Mouse (Mus musculus) stomach, embryonic 14.5 days (tissue): Measurements from ENCODE around the gene Rbp1. TPM values are rescaled to one million over a fixed set of nuclear protein-coding genes. Genes with fewer than 3 reads are reported as not detected.

Experiments
- ATAC-seq: fragments of 200-750 bp; cut with Nextera tagmentation; 2 replicates; pipeline ENCODE4 v1.8.0; 2017; ENCODE audit warnings: low read depth, moderate TSS enrichment; ENCODE audit not compliant: insufficient number of reproducible peaks, insufficient read depth, low FRiP score
- H3K27ac ChIP-seq: fragments of 300-500 bp; sonication (generic); 2 replicates; pipeline ENCODE4 v1.5.1; 2014; ENCODE audit warnings: mild to moderate bottlenecking, low read length, moderate library complexity, mixed read lengths
- H3K27me3 ChIP-seq: fragments of 300-500 bp; sonication (generic); 2 replicates; pipeline ENCODE4 v1.6.1; 2014; ENCODE audit warnings: low read length, control low read depth, mixed read lengths; ENCODE audit not compliant: control insufficient read depth, insufficient read depth
- H3K36me3 ChIP-seq: fragments of 300-500 bp; sonication (generic); 2 replicates; pipeline ENCODE4 v1.6.1; 2014; ENCODE audit warnings: mild to moderate bottlenecking, control low read depth, low read length, moderate library complexity, mixed read lengths; ENCODE audit not compliant: control insufficient read depth, insufficient read depth
- H3K4me1 ChIP-seq: fragments of 300-500 bp; sonication (generic); 2 replicates; pipeline ENCODE4 v1.6.1; 2014; ENCODE audit warnings: low read length, control low read depth, mixed read lengths; ENCODE audit not compliant: control insufficient read depth, insufficient read depth
- H3K4me2 ChIP-seq: fragments of 300-500 bp; sonication (generic); replicated peaks from 2 replicates; pipeline ENCODE4 v1.6.1; 2014; ENCODE audit warnings: low read depth, low read length, control low read depth
- H3K4me3 ChIP-seq: fragments of 300-500 bp; sonication (generic); 2 replicates; pipeline ENCODE4 v1.5.1; 2014; ENCODE audit warnings: low read depth, low read length, control low read depth
- H3K9ac ChIP-seq: fragments of 300-500 bp; sonication (generic); replicated peaks from 2 replicates; pipeline ENCODE4 v1.6.1; 2014; ENCODE audit warnings: low read depth, mild to moderate bottlenecking, control low read depth, low read length, moderate library complexity, mixed read lengths
- H3K9me3 ChIP-seq: fragments of 300-500 bp; sonication (generic); 2 replicates; pipeline ENCODE4 v1.6.1; 2016; ENCODE audit warnings: low read depth, low read length, control low read depth; ENCODE audit not compliant: control insufficient read depth
- WGBS: fragments of 180-500 bp; shearing (Covaris S2); extraction: QIAGEN DNeasy Blood & Tissue Kit; methylation state at CpG from one replicate; pipeline ENCODE4 v1.1.7; 2014; 5-methylcytosine and 5-hydroxymethylcytosine counted together
- polyA plus RNA-seq: library from polyadenylated mRNA; unstranded; fragments of >200 nt; fragmentation: Nextera tagmentation; extraction: Ambion mirVana; gene quantifications from 2 replicates; pipeline ENCODE4 v1.2.1, GENCODE M21; 2014

Rbp1 gene
- polyA plus RNA-seq, 1 experiment from 2014 or later, result 101 TPM

DNA sequence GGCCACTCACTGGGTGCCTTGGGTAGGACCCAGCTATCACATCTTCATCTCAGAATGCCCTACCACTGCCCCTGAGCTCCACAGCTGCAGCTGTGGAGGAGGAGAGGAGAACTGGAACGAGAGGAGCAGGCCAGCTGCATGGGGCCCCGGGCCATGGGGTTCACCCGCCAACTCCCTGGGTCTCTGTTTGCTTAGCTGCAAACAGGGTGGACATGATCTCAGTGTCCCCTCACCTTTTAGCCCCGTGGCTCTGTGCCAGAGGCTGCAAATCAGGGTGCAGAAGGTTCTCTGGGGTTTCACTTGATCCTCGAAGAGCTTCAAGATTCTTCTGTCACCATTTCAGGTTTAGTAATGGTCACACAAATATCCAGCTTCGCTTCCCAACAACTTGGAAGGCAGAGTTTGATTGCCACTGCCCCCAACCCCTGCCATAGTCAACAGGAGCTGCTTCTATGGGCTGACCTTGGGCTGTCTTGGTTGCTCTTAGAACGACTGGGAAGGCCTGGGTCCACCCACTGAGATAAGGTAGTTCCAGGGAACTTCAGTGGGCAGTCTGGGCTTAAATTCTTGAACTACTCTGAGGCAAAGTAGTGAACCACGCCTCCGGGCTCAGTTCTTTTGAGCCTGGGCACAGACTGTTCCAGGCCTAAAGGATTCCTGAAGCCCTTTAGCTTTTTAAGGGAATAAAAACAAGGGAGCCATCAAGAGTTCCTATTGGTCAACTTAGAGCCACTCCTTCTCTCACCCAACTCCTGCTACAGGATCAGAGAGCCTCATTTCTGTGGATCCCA lies 22.8 kb downstream of the Rbp1 start:
- Histone ChIP-seq H3K9me3 (no peaks in the 10 kb centered on the region), H3K4me3 (no peak overlapping the region), H3K9ac (no peak overlapping the region), H3K27ac (no peak overlapping the region), H3K36me3 (peaks cover 7% of the 10 kb centered on the region; the same call in 1 of the 2 replicates), H3K4me1 (no peaks in the 10 kb centered on the region), H3K4me2 (no peak overlapping the region), H3K27me3 (no peaks in the 10 kb centered on the region)
- WGBS, result 79% methylated on average over 9 of the region's 9 CpGs
- ATAC-seq, result no peak; the same call in 1 of the 2 replicates

DNA sequence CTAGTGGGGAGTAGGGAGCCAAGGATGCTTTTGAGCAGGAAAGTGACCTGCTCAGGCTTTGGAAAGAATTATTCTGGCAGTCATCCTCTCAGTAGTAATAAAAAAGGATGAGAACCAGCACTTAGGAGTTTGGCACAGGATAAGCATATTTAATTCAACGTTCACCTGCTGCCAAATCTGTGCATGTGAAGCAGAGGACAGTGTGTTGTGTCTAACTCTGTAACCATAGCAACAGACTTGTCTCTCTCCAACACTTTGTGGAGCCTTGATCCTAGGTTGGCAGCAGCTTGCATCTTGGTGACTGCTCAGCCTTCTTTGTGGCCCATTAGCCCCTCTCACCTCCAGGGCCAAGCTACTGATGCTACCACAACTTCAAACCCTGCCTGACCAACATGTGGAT lies 28.2 kb downstream of the Rbp1 start:
- Histone ChIP-seq H3K4me3 (no peak overlapping the region), H3K36me3 (no peaks in the 10 kb centered on the region), H3K4me1 (no peaks in the 10 kb centered on the region), H3K4me2 (no peak overlapping the region), H3K9me3 (peaks cover 3% of the 10 kb centered on the region; the same call in 1 of the 2 replicates), H3K9ac (no peak overlapping the region), H3K27me3 (no peaks in the 10 kb centered on the region), H3K27ac (no peak overlapping the region)
- WGBS, result 77% methylated on average over 1 of the region's 1 CpGs
- no peak for ATAC-seq

GRCm38 (mm10) chr9:98466709-98467108 lies 43.9 kb downstream of the Rbp1 start:
- ATAC-seq, result peak; percentile 77
- H3K9me3 ChIP-seq, result no peaks in the 10 kb centered on the region
- no peak overlapping the region for H3K27ac ChIP-seq
- 48% methylated on average over 2 of the region's 2 CpGs for WGBS
- no peaks in the 10 kb centered on the region for H3K4me1 ChIP-seq
- H3K4me2 ChIP-seq, result no peak overlapping the region
- no peak overlapping the region for H3K9ac ChIP-seq
- H3K4me3 ChIP-seq, result no peak overlapping the region
- H3K27me3 ChIP-seq, result no peaks in the 10 kb centered on the region
- H3K36me3 ChIP-seq, result no peaks in the 10 kb centered on the region

DNA sequence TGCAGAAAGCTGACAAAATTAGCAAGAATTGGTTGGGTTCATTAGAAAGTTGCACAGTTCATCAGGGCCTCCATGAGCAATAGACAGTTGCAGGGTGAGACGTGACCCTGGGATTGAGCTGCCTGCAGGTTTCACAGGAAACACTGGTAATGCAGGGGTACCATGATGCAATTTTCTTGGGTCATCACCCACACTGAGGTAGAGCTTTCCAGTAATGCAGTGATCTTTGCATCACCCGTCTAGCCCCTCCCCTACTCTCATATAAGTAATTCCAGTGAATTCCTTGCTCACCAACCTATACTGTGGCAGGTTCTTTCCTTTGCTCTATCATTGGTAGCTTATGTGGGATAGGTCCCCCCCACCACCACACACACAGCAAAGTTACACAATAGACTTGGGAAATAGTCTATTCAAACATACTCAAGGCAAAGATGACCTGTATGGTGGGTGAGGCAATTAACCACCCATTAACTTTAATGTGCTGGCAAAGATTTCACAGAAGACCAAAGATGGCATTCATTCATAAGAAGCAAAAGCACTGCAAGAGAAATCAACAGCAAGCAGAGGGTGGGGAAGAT lies 57.5 kb downstream of the Rbp1 start:
- 73% methylated on average over 2 of the region's 2 CpGs for WGBS
- Histone ChIP-seq H3K9me3 (no peaks in the 10 kb centered on the region), H3K27ac (no peak overlapping the region), H3K4me1 (no peaks in the 10 kb centered on the region), H3K9ac (no peak overlapping the region), H3K36me3 (no peaks in the 10 kb centered on the region), H3K4me3 (no peak overlapping the region), H3K4me2 (no peak overlapping the region), H3K27me3 (no peaks in the 10 kb centered on the region)
- ATAC-seq, result no peak

DNA sequence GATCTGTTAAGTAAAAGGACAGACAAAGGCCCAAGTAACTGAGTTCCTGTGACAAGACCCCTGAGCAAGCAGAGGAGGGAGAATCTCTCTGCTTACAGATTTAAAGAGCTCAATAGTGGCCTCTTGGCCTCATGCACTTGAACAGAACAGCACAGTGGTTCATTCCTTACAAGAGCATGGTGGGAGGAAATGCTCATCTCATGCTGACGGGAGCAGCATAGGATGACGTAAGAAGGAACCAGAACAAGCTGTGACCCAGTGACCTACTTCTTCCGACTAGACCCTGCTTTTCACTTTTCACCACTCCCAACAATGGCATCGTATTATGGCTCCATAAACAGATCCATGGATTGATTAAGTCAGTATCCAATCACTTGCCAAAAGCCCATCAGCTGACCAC lies 59.5 kb downstream of the Rbp1 start:
- Histone ChIP-seq H3K9ac (no peak overlapping the region), H3K4me3 (no peak overlapping the region), H3K36me3 (no peaks in the 10 kb centered on the region), H3K4me2 (no peak overlapping the region), H3K27ac (no peak overlapping the region), H3K27me3 (no peaks in the 10 kb centered on the region), H3K9me3 (no peaks in the 10 kb centered on the region), H3K4me1 (no peaks in the 10 kb centered on the region)
- 58% methylated on average over 4 of the region's 4 CpGs for WGBS
- ATAC-seq, result no peak

DNA sequence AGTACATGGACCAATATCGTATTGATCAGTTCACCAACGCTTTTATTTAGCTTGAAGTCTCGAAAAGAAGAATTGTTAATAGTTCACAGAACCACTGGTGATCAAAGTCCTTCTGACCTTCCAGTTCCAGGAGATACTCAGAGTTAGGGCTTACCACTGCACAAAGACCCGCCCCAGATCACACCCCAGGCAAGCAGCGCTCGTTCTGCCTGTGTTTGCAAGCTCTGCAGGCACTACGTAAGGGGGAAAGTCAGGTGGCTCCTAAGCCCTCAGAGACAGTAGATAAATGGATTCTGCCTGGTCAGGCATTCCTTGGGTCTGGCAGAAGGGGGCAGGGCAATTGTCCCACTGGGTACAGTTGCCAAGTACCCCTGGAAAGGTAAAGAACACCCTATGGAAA lies 62.3 kb downstream of the Rbp1 start:
- Histone ChIP-seq H3K4me1 (peaks cover under 1% of the 10 kb centered on the region; the same call in 1 of the 2 replicates), H3K27ac (no peak overlapping the region), H3K9ac (no peak overlapping the region), H3K9me3 (no peaks in the 10 kb centered on the region), H3K4me3 (no peak overlapping the region), H3K27me3 (no peaks in the 10 kb centered on the region), H3K4me2 (no peak overlapping the region), H3K36me3 (no peaks in the 10 kb centered on the region)
- 69% methylated on average over 7 of the region's 7 CpGs for WGBS
- ATAC-seq, result no peak

DNA sequence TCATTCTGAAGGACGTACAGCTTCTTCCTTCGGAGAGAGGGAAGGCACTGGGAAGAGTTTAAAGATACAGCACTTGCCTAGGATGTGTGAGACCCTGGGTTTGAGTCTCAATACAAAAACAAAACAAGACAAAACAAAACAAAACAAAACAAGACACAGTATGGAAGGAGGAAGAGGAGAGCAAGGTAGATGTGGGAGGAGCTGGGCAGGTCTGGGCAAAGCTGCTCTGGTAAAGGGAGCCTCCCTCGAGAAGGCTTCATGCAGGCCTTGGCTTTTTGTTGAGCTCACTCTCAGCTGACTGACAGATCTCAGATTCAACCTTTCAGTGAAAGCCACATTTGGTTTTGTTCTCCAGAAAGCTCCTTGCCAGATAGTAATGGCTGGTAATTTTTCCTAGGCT lies 63.1 kb downstream of the Rbp1 start, which contains the start of gene Rbp2:
Gene Rbp2 (plus strand): TSS at position 301 of the 400 bp plus-strand sequence.
- WGBS, result 87% methylated on average over 3 of the region's 3 CpGs
- no peak within 1 kb of the TSS for H3K27ac ChIP-seq

DNA sequence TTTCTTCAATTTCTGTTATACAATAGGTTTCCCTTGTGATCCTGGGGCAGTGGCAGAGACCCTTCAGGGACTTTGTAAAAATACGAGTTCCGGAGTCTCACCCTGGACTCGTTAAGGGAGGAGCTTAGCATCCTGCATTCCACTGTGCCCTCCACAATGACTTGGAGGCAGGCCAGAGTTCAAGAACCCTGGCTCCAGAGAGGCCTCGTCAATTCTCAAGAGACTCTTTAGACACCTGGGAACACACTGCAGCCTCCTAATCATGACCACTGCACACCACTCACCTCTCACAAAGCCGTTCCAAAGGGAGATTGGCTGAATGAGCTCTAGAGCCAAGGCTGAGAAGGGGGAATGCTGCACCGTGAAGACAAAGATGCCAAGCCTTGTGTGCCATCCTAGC lies 64.5 kb downstream of the Rbp1 start:
- Histone ChIP-seq H3K27me3 (no peaks in the 10 kb centered on the region), H3K9ac (no peak overlapping the region), H3K9me3 (no peaks in the 10 kb centered on the region), H3K27ac (no peak overlapping the region), H3K4me3 (no peak overlapping the region), H3K4me2 (no peak overlapping the region), H3K4me1 (peaks cover 4% of the 10 kb centered on the region; the same call in 1 of the 2 replicates), H3K36me3 (no peaks in the 10 kb centered on the region)
- 58% methylated on average over 6 of the region's 6 CpGs for WGBS
- no peak for ATAC-seq

More for the DNA sequence above, 63.1 kb downstream of the Rbp1 start, which contains the start of gene Rbp2:
- H3K36me3 ChIP-seq, result no peaks in the 10 kb centered on the region
- H3K4me1 ChIP-seq, result peaks cover 4% of the 10 kb centered on the region; the same call in 1 of the 2 replicates
- ATAC-seq, result no peak
- H3K4me2 ChIP-seq, result no peak within 1 kb of the TSS
- H3K27me3 ChIP-seq, result no peaks in the 10 kb centered on the region
- no peak within 1 kb of the TSS for H3K9ac ChIP-seq
- H3K9me3 ChIP-seq, result no peaks in the 10 kb centered on the region
- H3K4me3 ChIP-seq, result no peak within 1 kb of the TSS
